Mouse (Mus musculus) adrenal gland, postnatal 4 days (tissue): ENCODE measurements around the gene Cadm4. TPM values are rescaled to one million over a fixed set of nuclear protein-coding genes. Genes with fewer than 3 reads are reported as not detected.
"Not testable (repeated sequence)": the region's sequence is repeated elsewhere in the genome, so short reads cannot be mapped to it uniquely, and the experiment has no call there.

Experiments
- DNase-seq, 2 experiments: peaks; one replicate each; pipeline ENCODE4 v3.0.0; 2021 to 2022; ENCODE audit warnings: low spot score in 2 of 2, mixed read lengths in 2 of 2
- total RNA-seq, 2 experiments: library from RNA; stranded (reverse); gene quantifications; 2 replicates each; pipeline ENCODE4 v1.2.3; 2021

Cadm4 gene
- total RNA-seq, 2 experiments from 2014 or later: 12.6 to 17.7 TPM

DNA sequence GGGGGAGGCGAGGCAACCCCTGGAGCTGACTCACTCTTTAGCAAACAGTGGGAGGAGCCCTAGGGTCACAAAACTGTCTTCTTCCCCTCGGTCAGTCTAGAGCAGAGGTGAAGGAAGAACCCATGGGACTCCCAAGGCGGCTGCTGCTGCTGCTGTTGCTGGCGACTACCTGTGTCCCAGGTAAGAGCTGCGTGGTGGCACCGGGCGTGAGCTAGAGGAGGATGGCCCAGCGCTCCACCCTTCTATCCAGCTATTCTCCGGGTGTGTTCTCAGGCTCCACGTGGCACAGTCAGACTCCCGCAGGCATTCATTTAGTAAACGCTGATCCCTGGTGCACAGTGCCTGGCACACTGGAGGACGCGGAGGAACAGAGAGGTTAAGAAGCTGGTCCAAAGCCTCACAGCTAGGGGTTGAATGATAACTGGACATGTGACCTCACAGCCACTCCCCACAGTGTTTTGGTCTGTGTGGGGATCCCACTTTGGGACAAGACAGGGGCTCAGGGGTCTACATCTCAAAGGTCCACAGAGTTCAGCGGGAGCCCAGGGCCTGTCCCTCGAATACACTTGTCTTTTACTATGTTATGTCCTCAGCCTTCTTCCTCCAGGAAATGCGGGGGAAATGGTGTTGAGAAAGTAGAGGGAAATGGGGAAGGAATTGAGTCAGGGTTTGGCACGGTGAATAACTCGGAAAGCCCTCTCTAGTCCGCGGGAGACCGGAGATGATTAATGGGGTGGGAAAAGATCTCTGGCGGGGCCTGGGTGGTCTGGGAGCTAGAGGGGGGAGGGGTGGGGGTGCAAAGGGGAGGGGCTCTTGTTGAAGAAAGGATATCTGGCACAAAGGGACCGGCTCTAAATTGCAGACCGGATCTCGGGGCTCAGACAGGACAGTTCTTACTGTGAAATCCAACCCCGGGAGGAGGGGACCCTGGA, 19.2 kb upstream of the Cadm4 start, which contains the start of gene Plaur:
Gene Plaur, plus strand, starts transcription at position 97 of the 932 bp plus-strand sequence.
- DNase-seq: no peak

GRCm38 (mm10) chr7:24466835-24467234, 15.0 kb upstream of the Cadm4 start:
- no peak for DNase-seq

GRCm38 (mm10) chr7:24467886-24468285, 13.9 kb upstream of the Cadm4 start:
- DNase-seq: no peak

GRCm38 (mm10) chr7:24469126-24469525, 12.7 kb upstream of the Cadm4 start:
- DNase-seq: no peak

GRCm38 (mm10) chr7:24470356-24470755, 11.5 kb upstream of the Cadm4 start:
- no peak for DNase-seq

- no peak for DNase-seq
Measured at GRCm38 (mm10) chr7:24472442-24472841, 9.4 kb upstream of the Cadm4 start.

- no peak for DNase-seq
Measured at GRCm38 (mm10) chr7:24472937-24473336, 8.9 kb upstream of the Cadm4 start.

DNA sequence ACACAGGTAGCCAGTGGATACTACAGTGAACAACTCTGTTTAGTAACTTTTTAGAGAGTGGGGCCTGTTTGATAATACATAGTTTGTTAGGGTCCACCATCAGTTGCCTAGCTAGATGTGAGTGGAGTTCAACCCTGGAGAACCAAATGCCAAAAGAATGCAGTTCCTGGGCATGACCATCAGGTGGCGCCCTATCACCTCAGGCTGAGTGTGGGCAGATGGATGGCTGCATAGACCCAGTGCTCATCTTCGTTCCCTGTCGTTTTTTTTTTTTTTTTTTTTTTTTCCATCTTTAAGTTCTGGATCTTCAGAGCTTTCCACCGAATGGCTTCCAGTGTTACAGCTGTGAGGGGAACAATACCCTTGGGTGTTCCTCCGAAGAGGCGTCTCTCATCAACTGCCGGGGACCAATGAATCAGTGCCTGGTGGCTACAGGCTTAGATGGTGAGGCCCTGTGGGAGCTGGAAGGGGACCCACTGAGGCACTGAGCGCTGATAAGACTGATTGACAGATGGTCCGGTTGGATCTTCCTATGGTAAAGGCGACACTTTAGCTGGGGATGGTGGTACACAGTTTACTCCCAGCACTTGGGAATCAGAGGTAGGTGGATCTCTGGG, 7.8 kb upstream of the Cadm4 start:
- peak in 1 of 2 experiments; percentile 47 for DNase-seq

DNA sequence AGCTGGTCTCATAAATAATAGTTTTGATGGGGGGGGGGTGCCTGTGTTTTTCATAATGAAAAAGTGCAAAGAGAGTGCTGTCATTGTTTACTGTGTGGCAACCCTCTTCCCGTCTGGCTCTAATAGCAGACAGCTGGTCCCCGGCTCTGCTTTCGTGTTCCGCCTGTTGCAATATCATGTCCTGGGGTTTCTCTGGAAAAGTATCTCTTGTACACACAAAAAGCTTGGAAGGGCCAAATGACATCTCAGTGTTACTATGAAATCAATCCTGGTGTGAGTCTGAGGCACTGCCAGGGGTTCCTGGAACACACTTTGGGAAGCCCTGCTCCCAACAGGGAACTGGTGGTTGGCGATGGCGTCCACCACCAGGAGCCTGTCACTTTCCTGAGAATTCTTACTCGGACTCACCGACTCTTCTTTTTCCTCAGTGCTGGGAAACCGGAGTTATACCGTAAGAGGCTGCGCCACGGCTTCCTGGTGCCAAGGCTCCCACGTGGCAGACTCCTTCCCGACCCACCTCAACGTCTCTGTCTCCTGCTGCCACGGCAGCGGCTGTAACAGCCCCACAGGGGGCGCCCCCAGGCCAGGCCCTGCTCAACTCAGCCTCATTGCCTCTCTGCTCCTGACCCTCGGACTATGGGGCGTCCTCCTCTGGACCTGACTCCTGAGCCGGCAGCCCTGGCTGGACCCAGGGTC, 6.9 kb upstream of the Cadm4 start:
- no peak for DNase-seq

DNA sequence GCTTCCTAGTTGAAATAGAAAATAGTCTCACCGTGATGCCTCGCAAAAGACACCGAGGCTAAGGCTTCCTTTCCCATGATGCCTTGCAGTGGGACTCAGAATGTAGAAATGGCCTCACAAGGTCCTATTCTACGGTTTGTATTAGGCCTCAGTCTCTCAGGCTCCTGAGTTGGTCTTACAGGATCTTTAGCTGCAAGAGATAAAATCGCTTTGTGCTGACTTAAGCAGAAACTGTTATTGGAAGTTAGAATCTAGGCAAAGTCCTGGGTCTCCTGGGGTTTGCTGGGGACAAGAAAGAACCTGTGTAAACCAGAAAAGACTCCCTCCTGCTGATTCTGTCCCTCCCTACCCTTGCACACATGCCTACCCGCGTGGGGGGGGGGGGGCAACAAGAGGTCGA, 5.5 kb upstream of the Cadm4 start:
- no peak for DNase-seq

DNA sequence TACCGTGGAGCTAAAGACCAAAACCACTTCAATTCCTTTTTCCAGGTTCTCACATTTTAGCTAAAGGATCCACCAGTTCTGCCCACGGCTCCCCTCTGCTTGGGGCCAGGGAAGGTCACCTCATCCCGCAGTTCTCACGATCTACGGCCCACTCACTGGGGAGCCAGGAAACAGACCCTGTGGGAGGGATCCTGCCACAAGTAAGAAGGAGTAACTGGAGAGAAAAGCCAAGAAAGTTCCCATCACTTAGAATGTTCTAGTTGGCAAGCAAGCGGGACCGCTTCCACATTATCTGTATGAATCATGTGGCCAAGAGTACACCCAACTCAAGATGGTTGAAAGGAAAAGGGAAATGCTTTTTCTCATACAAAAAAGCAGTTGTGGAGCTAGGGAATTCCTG, 5.0 kb upstream of the Cadm4 start:
- no peak for DNase-seq

- DNase-seq: no peak
Measured at GRCm38 (mm10) chr7:24478911-24479310, 2.9 kb upstream of the Cadm4 start.

- DNase-seq: no peak
Measured at GRCm38 (mm10) chr7:24479685-24480084, 2.1 kb upstream of the Cadm4 start.

DNA sequence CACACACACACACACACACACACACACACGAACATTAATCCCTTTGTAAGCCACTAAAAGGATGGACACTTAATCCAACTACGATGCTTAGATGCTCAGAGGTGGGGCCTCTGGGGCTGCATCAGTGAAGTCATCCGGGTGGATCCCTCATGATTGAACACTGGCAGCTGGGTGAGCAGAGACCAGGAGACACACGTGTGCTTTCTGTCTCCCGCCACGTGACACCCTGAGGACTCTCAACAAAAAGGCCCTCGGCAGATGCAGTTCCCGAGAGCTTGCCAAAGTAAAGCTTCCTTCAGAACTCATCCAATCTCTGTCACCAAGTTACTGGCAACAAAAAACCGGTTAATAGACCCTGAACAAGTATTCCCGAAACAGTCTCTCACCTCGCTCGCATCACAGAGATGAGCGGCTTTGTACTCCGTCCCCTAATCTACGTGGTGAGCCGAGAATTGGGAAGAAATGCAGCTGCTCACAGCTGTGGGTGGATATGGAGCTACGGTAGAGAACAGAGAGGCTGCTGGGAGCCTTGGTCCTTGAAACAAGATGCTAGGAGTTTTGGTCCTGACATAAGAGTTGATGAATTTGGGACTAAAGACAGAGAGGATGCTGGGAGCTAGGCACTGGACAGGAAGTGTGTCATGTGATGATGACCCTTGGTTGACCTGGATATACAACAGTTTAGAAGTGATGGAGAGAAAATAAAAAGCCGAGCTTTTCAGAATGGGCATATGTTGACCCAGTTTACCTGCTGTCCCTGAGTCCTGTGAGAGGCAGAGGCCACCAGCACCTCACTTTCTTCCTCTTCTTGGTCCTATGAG, 1.5 kb upstream of the Cadm4 start:
- DNase-seq: no peak

- no peak for DNase-seq
Measured at GRCm38 (mm10) chr7:24480986-24481473, 793 bp upstream of the Cadm4 start.

- no peak for DNase-seq
Measured at GRCm38 (mm10) chr7:24482208-24483020, 591 bp downstream of the Cadm4 start.

DNA sequence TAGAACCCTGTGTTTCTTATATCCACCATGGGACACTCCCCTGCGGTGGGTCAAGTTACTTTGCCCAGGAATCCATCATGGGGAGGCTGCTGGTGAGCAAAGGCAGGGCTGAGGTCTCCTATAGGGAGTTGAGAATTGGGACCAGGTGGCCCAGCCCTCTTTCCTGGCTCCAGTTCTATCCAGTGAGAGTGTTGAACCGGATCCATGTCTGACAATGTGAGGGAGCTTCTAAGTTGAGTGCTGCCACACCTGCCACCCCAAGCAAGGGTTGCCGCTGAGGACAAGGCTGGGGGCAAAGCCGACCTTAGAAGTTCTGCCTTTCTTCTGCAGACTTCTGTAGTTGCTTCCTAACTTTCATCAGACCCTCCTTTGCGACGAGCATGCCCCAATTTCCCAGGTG, 1.5 kb downstream of the Cadm4 start:
- DNase-seq: not testable (repeated sequence)

GRCm38 (mm10) chr7:24485481-24485880, 3.7 kb downstream of the Cadm4 start:
- no peak for DNase-seq

GRCm38 (mm10) chr7:24486654-24487130, 4.9 kb downstream of the Cadm4 start:
- DNase-seq: no peak

- DNase-seq: no peak
Measured at GRCm38 (mm10) chr7:24487403-24487802, 5.6 kb downstream of the Cadm4 start.
